Mouse (Mus musculus) WW6 (cell line): ENCODE results near the gene Gm11232.

Experiments used
- DNase-seq: peaks from one replicate; pipeline ENCODE4 v3.0.0-alpha.2; 2013; ENCODE audit warnings: low read depth, low spot score

Gene Gm11232

GRCm38 (mm10) chr4:71757865-71758264 is at the start of gene Gm11232:
Gm11232 (minus strand) TSS chr4:71757965.
- no peak for DNase-seq

DNA sequence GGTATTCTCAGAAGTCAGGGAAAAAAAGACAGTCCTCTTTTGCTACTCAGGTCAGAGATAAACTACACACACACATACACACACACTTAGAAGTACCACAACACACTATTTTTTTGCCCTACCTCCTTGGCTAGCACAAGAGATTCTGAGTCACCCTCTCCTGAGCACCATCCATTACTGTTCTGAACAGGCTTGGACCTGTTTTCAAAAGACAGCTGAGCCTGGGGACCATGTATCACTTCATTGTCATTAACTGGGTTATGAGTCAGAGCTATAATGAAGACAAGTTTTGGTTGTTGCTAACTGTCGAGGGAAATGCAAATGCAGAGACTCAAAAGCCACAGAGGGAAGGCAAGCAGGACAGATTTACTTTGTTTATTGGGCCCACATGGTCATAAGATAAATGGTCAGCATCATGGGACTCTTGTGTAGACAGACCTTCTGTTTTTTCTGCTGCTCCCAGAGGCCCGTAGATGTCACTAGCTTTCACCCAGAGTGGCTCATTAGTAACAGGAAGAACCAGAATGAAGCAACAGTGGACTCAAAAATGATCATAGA is 48.3 kb upstream of the Gm11232 start:
- no peak for DNase-seq

DNA sequence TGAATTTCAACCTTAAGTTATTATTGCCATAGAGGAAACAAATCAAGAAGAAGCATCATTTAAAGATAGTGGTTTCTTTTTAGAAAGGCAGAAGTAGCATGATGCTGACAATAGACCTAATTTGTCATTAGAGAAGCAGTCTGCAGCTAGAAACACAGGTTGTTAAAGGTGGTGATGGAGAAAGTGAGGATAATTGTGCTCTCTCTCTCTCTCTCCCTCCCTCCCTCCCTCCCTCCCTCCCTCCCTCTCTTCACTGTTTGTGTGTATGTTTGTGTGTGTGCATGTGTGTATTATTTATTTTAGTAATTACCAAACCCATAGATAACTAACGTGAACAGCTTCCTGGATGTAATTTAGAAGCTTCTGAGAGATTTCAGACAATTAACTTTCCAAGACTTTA is 7.8 kb upstream of the Gm11232 start:
- DNase-seq = no peak

- no peak for DNase-seq
Measured at GRCm38 (mm10) chr4:71765071-71765470, 7.3 kb upstream of the Gm11232 start.

DNA sequence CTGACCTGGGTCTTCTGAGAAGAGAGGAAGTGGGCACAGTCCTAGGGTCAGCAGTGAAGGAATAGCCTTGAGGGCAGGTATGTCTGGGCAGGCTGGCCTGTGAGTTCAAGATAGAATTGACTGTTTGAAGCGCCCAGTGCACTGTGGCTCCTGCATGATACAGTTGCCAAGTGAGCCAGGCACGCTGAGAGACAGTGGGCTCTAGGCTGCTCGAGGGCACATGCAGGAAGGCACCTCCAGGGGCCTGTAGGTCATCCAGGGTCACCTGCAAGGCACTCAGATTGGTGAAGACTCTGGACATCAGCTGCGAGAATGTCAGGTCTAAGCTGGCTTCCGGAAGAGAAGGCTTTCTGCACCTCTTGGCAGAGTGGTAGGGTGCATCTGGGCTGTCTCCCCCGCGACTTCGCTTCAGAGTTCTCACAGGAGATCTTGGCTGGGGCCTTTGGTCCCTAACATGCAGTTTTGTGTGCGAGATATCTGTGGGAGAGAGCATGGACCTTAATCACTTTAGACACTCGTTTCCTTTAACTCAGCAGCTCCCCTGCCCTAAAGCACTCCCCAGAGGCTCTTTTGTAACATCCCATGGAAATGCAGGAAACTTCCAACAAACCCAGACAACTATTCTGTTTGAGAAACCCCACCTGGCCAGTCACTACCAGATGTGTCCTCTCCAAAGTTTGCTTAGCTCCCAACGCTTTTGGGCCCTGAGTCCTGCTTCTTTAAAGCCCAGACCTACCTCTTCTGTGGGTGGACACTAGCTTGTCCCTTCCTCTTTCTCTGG is 1.1 kb downstream of the Gm11232 start:
- no peak for DNase-seq

DNA sequence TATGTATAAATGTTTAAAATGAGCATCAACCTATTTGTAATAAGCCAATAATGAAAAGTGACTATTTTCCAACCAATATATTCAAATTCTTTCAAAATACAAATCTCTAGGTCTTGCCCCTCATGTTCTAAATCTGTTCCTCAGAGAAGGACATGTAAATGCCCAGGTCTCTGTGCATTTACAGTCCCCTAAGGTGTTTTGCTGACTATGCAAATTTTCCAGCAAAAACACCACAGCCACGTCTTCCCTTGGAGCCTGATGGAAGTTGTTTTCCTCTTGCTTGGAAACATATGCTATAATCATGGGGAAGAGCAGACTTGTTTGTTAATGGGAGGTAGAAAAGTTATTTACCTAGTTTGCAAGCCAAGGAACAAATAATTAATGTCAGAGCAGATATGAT is 12.0 kb downstream of the Gm11232 start:
- no peak for DNase-seq

DNA sequence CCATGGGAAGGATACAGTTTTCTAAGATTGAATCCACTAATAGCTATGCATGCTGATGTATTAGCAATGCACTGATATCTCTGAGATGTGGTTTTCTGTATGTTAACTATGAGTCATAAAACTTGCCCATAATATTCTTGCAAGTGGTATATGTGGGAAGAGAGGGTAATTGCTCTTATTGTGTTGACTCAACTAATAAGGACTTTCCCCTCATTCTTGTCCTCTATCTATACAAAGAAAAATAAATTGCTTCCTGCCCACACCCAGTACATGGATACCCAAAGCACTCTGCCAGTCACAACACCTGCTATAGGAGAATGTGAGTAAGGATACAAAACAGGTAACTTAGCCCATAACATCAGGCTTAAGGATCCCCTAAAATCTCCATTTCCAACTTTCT is 21.2 kb downstream of the Gm11232 start:
- no peak for DNase-seq

GRCm38 (mm10) chr4:71735261-71735660 is 22.5 kb downstream of the Gm11232 start:
- DNase-seq = no peak

DNA sequence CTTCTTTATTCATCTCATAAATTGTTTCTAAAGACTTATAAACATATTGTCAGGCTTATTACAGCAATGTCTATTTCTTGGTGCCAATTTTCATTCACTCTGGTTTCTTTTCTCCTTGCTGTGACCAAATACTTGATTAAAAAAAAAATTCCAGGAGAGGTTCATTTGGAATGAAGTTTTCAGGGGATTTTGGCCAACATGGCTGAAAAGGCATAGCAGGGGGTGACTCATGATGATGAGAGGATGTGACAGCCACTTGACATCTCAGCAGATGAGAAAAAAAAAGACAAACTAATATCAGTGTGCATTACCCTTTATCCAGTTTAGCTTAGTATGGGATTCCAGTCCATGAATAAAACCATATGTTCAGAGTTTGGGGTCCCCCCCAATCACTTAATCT is 28.4 kb downstream of the Gm11232 start:
- DNase-seq = no peak

GRCm38 (mm10) chr4:71727611-71728010 is 30.2 kb downstream of the Gm11232 start:
- no peak for DNase-seq

DNA sequence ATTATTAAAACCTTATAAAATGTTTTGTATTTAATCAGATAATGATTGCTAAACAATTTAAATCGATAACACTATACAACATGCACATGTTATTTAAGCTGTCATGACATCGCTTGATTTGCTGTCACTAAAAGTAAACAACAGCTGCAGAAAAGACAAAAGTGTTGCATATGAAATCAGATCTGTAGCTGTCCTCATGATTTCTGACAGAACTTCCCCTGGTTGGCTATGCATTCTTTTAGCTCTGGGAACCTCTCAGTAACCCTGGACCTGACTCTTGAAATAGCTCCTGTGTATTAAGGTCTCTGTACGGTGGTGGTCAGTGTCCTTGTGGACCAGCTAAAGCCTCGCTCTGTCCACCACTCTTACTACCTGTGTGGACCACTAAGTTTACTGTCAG is 30.7 kb downstream of the Gm11232 start:
- DNase-seq = no peak

DNA sequence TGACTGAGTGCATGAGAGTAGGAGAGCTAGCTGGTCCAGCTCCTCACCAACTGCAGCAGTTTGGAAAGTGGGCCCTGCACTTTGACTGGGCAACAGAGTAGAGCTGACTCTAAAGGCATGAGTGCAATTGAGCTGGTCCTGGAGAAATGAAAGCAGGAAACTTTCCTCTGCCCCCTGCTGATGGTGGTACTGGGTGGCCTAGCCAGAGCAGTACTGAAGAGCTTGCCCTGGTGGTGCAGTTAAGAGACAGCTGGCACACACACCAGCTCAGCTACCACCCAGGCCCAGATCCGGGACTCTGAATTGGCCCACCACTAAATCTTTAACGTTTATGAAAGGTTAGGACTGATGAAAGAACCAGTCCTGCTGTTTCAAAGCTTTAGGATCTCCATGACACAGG is 31.9 kb downstream of the Gm11232 start:
- DNase-seq = no peak
